Mouse (Mus musculus) ES-Bruce4 (cell line): ENCODE results near the gene Ubr4. TPM values are rescaled to one million over a fixed set of nuclear protein-coding genes. Genes with fewer than 3 reads are reported as not detected.

Experiments used
- H3K27ac ChIP-seq: 2 replicates; pipeline ENCODE4 v1.5.1; 2012; ENCODE audit warnings: low read length, inconsistent platforms; ENCODE audit not compliant: insufficient read depth
- H3K27me3 ChIP-seq: 2 replicates; pipeline ENCODE4 v1.6.1; 2012; ENCODE audit warnings: mild to moderate bottlenecking, low read length, inconsistent platforms; ENCODE audit not compliant: control insufficient read depth, poor library complexity, insufficient read depth, severe bottlenecking
- H3K36me3 ChIP-seq: 2 replicates; pipeline ENCODE4 v1.6.1; 2012; ENCODE audit warnings: inconsistent platforms, mild to moderate bottlenecking, low read length, moderate library complexity; ENCODE audit not compliant: control insufficient read depth, poor library complexity, insufficient read depth, severe bottlenecking
- H3K4me1 ChIP-seq: one replicate; pipeline ENCODE4 v1.8.1; 2011; ENCODE audit warnings: low read length; ENCODE audit not compliant: control insufficient read depth, insufficient read depth
- H3K4me3 ChIP-seq: 2 replicates; pipeline ENCODE4 v1.5.1; 2011; ENCODE audit warnings: low read depth, mild to moderate bottlenecking, low read length
- H3K9ac ChIP-seq: 2 replicates; pipeline ENCODE4 v1.6.1; 2012; ENCODE audit warnings: low read depth, mild to moderate bottlenecking, inconsistent platforms; ENCODE audit not compliant: poor library complexity, severe bottlenecking
- H3K9me3 ChIP-seq: replicated peaks from 2 replicates; pipeline ENCODE4 v1.6.1; 2012; ENCODE audit warnings: mild to moderate bottlenecking, low read length, inconsistent platforms; ENCODE audit not compliant: control insufficient read depth, poor library complexity, insufficient read depth, severe bottlenecking
- CTCF ChIP-seq: IDR thresholded peaks from one replicate; pipeline ENCODE4 v1.8.1; 2011; ENCODE audit warnings: low read depth, low read length
- EP300 ChIP-seq: IDR thresholded peaks from 2 replicates; pipeline ENCODE4 v1.6.1; 2011; ENCODE audit warnings: low read depth, low read length; ENCODE audit not compliant: insufficient read depth
- POLR2A ChIP-seq: IDR thresholded peaks from one replicate; pipeline ENCODE4 v1.8.1; 2011; ENCODE audit warnings: low read length; ENCODE audit not compliant: insufficient read depth
- polyA plus RNA-seq: library from polyadenylated mRNA; stranded (reverse); fragments of >200 nt; gene quantifications from 2 replicates; pipeline ENCODE4 v1.2.4, GENCODE M21; 2011; ENCODE audit warnings: low read depth; ENCODE audit not compliant: missing spikeins, insufficient read depth, insufficient read length

Ubr4 gene
- polyA plus RNA-seq, 1 experiment: 141 TPM

- H3K9ac ChIP-seq: no peak overlapping the region
These were observed 179.7 kb downstream of the Ubr4 start for GRCm38 (mm10) chr4:139532081-139532480.

GRCm38 (mm10) chr4:139535127-139535695, 182.8 kb downstream of the Ubr4 start:
- no peaks in the 10 kb centered on the region for H3K4me1 ChIP-seq
- no peak overlapping the region for H3K4me3 ChIP-seq
- H3K36me3 ChIP-seq: no peaks in the 10 kb centered on the region
- H3K27me3 ChIP-seq: no peaks in the 10 kb centered on the region
- H3K27ac ChIP-seq: no peak overlapping the region
- no peak overlapping the region for H3K9ac ChIP-seq
- TF ChIP-seq CTCF (no peak), POLR2A (no peak), EP300 (no peak)
- no peaks in the 10 kb centered on the region for H3K9me3 ChIP-seq

More at GRCm38 (mm10) chr4:139532081-139532480, 179.7 kb downstream of the Ubr4 start:
- Histone ChIP-seq H3K4me3 (no peak overlapping the region), H3K27me3 (no peaks in the 10 kb centered on the region), H3K9me3 (no peaks in the 10 kb centered on the region), H3K36me3 (no peaks in the 10 kb centered on the region), H3K4me1 (no peaks in the 10 kb centered on the region), H3K27ac (no peak overlapping the region)
- no peak for TF ChIP-seq CTCF
- TF ChIP-seq EP300: no peak

- H3K9ac ChIP-seq: no peak overlapping the region
- H3K27ac ChIP-seq: no peak overlapping the region
- no peaks in the 10 kb centered on the region for H3K4me1 ChIP-seq
- TF ChIP-seq EP300: no peak
- no peak for TF ChIP-seq POLR2A
- no peak for TF ChIP-seq CTCF
- no peaks in the 10 kb centered on the region for H3K9me3 ChIP-seq
- no peaks in the 10 kb centered on the region for H3K27me3 ChIP-seq
- H3K36me3 ChIP-seq: no peaks in the 10 kb centered on the region
- H3K4me3 ChIP-seq: no peak overlapping the region
These were observed 183.3 kb downstream of the Ubr4 start for GRCm38 (mm10) chr4:139535719-139536118.

GRCm38 (mm10) chr4:139536706-139537105, 184.3 kb downstream of the Ubr4 start:
- H3K27me3 ChIP-seq: no peaks in the 10 kb centered on the region
- TF ChIP-seq CTCF (no peak), POLR2A (no peak), EP300 (no peak)
- no peaks in the 10 kb centered on the region for H3K9me3 ChIP-seq
- no peak overlapping the region for H3K9ac ChIP-seq
- no peak overlapping the region for H3K4me3 ChIP-seq
- no peaks in the 10 kb centered on the region for H3K36me3 ChIP-seq
- H3K4me1 ChIP-seq: no peaks in the 10 kb centered on the region
- H3K27ac ChIP-seq: no peak overlapping the region

Other genes starting within 250 kb of the Ubr4 start
- gene Minos1, start 221.5 kb upstream of the Ubr4 start, polyA plus RNA-seq: 137 and 154 TPM in 2 replicates
- gene Capzb, start 159.7 kb upstream of the Ubr4 start, polyA plus RNA-seq: 293 and 299 TPM in 2 replicates
- 10.1 and 14.0 TPM in 2 replicates for gene Pqlc2, start 41.9 kb upstream of the Ubr4 start, polyA plus RNA-seq
- 32.4 and 33.5 TPM in 2 replicates for gene Akr7a5, start 41.9 kb upstream of the Ubr4 start, polyA plus RNA-seq
- gene Mrto4, start within 50 bp of the Ubr4 start, polyA plus RNA-seq: 112 and 122 TPM in 2 replicates
- 37.3 and 43.1 TPM in 2 replicates for gene Emc1, start within 50 bp of the Ubr4 start, polyA plus RNA-seq
- 20.5 and 20.7 TPM in 2 replicates for gene Iffo2, start 177.9 kb downstream of the Ubr4 start, polyA plus RNA-seq